Mouse (Mus musculus) CH12.LX (cell line): ENCODE measurements at regions not wholly inside any gene's neighbourhood (a gene's known extent, or its start where the extent isn't known, plus 50 kb on each side); places are given as distances from the start of the nearest gene placed in this dataset.

Source experiments
- BHLHE40 ChIP-seq: IDR thresholded peaks from 2 replicates; pipeline ENCODE4 v1.6.1; 2011; ENCODE audit warnings: mild to moderate bottlenecking, low read depth, low read length, improper control_type of control experiment
- CTCF ChIP-seq, 2 experiments: IDR thresholded peaks in 1 of 2; conservative IDR thresholded peaks in 1 of 2; 2 replicates each; pipeline ENCODE4 v1.5.1; 2011 to 2012; ENCODE audit warnings: low read depth in 2 of 2, low read length in 2 of 2, improper control_type of control experiment in 1 of 2, inconsistent platforms in 1 of 2, mild to moderate bottlenecking in 1 of 2, moderate library complexity in 1 of 2
- ELF1 ChIP-seq: IDR thresholded peaks from 2 replicates; pipeline ENCODE4 v1.6.1; 2014; ENCODE audit warnings: low read depth, mild to moderate bottlenecking, inconsistent platforms, low read length, improper control_type of control experiment
- EP300 ChIP-seq: IDR thresholded peaks from 2 replicates; pipeline ENCODE4 v1.6.1; 2011; ENCODE audit warnings: low read length, improper control_type of control experiment
- MAZ ChIP-seq: IDR thresholded peaks from 2 replicates; pipeline ENCODE4 v1.6.1; 2012; ENCODE audit warnings: low read depth, mild to moderate bottlenecking, inconsistent platforms, low read length, improper control_type of control experiment, moderate library complexity
- MEF2A ChIP-seq: IDR thresholded peaks from 2 replicates; pipeline ENCODE4 v1.6.1; 2014; ENCODE audit warnings: low read depth, mild to moderate bottlenecking, inconsistent platforms, low read length, improper control_type of control experiment, borderline replicate concordance
- MXI1 ChIP-seq: IDR thresholded peaks from 2 replicates; pipeline ENCODE4 v1.6.1; 2011; ENCODE audit warnings: mild to moderate bottlenecking, low read depth, low read length, improper control_type of control experiment
- PAX5 ChIP-seq: IDR thresholded peaks from 2 replicates; pipeline ENCODE4 v1.6.1; 2012; ENCODE audit warnings: low read length, inconsistent platforms, mixed read lengths
- POLR2A ChIP-seq: IDR thresholded peaks from 2 replicates; pipeline ENCODE4 v1.6.1; 2011; ENCODE audit warnings: low read depth, mild to moderate bottlenecking, improper control_type of control experiment, low read length
- SMC3 ChIP-seq: IDR thresholded peaks from 2 replicates; pipeline ENCODE4 v1.6.1; 2011; ENCODE audit warnings: low read depth, low read length, improper control_type of control experiment
- USF1 ChIP-seq: IDR thresholded peaks from 2 replicates; pipeline ENCODE4 v1.6.1; 2014; ENCODE audit warnings: low read depth, mild to moderate bottlenecking, inconsistent platforms, low read length, improper control_type of control experiment
- ZNF384 ChIP-seq: IDR thresholded peaks from 2 replicates; pipeline ENCODE4 v1.6.1; 2012; ENCODE audit warnings: low read depth, low read length, improper control_type of control experiment, inconsistent platforms

- TF ChIP-seq CTCF (conservative IDR thresholded peaks at IDR 0.05 in 1 of 2, IDR thresholded peaks at IDR 0.05 in 1 of 2; ENCODE audit: low read depth in 2 of 2, low read length in 2 of 2) (no peak), ZNF384 (no peak), MAZ (no peak), POLR2A (no peak), MEF2A (no peak), SMC3 (no peak), MXI1 (no peak), BHLHE40 (no peak), PAX5 (no peak), USF1 (no peak), EP300 (no peak), ELF1 (no peak)
Observed at GRCm38 (mm10) chr9:41737671-41738070, 386.4 kb downstream of the Sorl1 start.
